8 mouse cellular contexts compared by ENCODE assay signal in the genomic region with DNA sequence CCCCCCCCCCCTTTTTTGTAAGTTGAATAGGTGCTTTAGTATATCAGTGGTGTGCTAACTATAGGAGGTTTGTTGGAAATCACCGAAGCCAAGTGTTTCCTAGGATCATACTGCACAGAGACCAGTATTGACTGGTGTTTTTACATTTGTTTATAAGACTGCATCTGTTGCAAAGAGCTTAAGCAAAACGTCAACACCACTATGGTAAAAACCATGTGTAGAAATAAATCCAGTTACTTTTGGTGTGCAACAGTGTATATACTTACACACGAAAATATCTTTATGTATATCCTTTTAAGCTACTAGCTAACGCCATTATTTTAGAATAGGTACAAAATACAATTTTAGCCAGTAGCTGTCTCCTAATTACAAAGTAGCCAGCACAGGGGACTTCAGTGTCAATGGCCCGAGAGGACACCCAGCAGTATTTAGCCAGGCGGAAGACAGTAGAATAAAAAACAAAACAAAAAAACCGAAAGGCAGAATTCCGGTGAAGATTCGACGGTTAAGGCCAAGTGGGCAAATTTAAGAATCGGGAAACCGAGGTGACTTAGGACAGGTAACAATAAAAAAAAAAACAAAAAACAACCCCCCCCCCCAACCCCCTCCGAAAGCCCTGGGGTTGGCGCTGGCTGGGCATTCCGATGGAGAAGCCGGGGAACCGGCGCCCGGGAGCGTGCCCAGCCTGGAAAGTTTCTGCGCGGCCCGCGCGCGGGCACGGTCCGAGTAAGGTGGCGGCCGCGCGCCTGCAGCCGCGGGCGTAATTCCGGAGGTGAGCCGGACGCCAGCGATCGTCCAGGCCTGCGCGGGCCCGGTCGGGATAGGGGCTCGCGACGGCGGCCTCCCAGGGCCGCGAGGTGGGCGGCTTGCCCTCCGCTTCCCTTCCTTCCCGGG. TPM values are rescaled to one million over a fixed set of nuclear protein-coding genes. Genes with fewer than 3 reads are reported as not detected.
DNase-seq lines count a peak whose midpoint lies in the region; ATAC-seq lines count a peak whose summit lies in the region.

No protein-coding gene starts in this region.

- peak overlapping the region; percentile 99 for H3K4me3 ChIP-seq in forebrain, embryonic 13.5 days

- WGBS in forebrain, embryonic 13.5 days: 3% methylated on average over 36 of the region's 53 CpGs

- peak; percentile 57 for ATAC-seq in forebrain, embryonic 13.5 days
- peak; percentile 18 for ATAC-seq in megakaryocyte, adult 5-6 weeks (ENCODE audit: poor library complexity, severe bottlenecking)

- peak; percentile 82 for DNase-seq in gastrocnemius, adult 18-20 months (ENCODE audit: low spot score)
- no peak for DNase-seq in gastrocnemius, postnatal 14 days
- peak; percentile 79 for DNase-seq in urinary bladder, postnatal 14 days (ENCODE audit: low spot score)
- DNase-seq in urinary bladder, postnatal 4 days (ENCODE audit: low spot score in 2 of 2): no peak
- peak; percentile 83 for DNase-seq in kidney, adult 9 months
- DNase-seq in spleen, adult 18-20 months: no peak

- H3K9me3 ChIP-seq in forebrain, embryonic 13.5 days (replicated peaks): no peaks in the 10 kb centered on the region

- peak overlapping the region; percentile 100 for H3K27ac ChIP-seq in forebrain, embryonic 13.5 days

- H3K4me1 ChIP-seq in forebrain, embryonic 13.5 days: peaks cover 28% of the 10 kb centered on the region

- H3K4me2 ChIP-seq in forebrain, embryonic 13.5 days: peak overlapping the region; percentile 66

- H3K27me3 ChIP-seq in forebrain, embryonic 13.5 days: no peaks in the 10 kb centered on the region

- intact Hi-C loops in gastrocnemius, postnatal 14 days (cut with DNase I; ENCODE audit: low total_unique reads): no loop called here

- H3K9ac ChIP-seq in forebrain, embryonic 13.5 days: peak overlapping the region; percentile 72

- H3K36me3 ChIP-seq in forebrain, embryonic 13.5 days (ENCODE audit: poor library complexity, severe bottlenecking): no peaks in the 10 kb centered on the region

RNA-seq across cellular contexts. Expression of a gene that starts 1.2 kb away (rescaled TPM):
- 100 to 1,000 TPM in 1 of 2 experiments, 10 to 100 TPM in 1; 96.7 to 105 TPM for total RNA-seq in gastrocnemius, adult 18-20 months (2021)
- 10 to 100 TPM; 60.6 to 66.2 TPM for total RNA-seq in gastrocnemius, postnatal 14 days (2021)
- 12.7 and 14.5 TPM in 2 replicates for polyA plus RNA-seq in forebrain, embryonic 13.5 days (2015; fragmentation: Nextera tagmentation; extraction: Ambion mirVana)
- 65.9 and 67.4 TPM in 2 replicates for total RNA-seq in megakaryocyte, adult 5-6 weeks (2015)
- 62.2 and 66.8 TPM in 2 replicates for total RNA-seq in megakaryocyte, adult 5-6 weeks (2017)

RNA-seq across cellular contexts. Expression of a gene that starts 42.0 kb away (rescaled TPM):
- total RNA-seq in gastrocnemius, adult 18-20 months (2021): 10 to 100 TPM in 1 of 2 experiments, 1 to 10 TPM in 1; 8.9 to 10.6 TPM
- total RNA-seq in gastrocnemius, postnatal 14 days (2021): 10 to 100 TPM; 11.8 to 14.9 TPM
- 65.2 and 66.0 TPM in 2 replicates for polyA plus RNA-seq in forebrain, embryonic 13.5 days (2015; fragmentation: Nextera tagmentation; extraction: Ambion mirVana)
- total RNA-seq in megakaryocyte, adult 5-6 weeks (2015): 39.2 and 43.3 TPM in 2 replicates
- total RNA-seq in megakaryocyte, adult 5-6 weeks (2017): 45.6 and 46.0 TPM in 2 replicates

Comparison
In these comparisons a context has a peak if more than half of its experiments do, and no peak if none do; other contexts are left out.
1. DNase-seq: peak in gastrocnemius, adult 18-20 months (single experiment), urinary bladder, postnatal 14 days (single experiment) and kidney, adult 9 months (single experiment); none in gastrocnemius, postnatal 14 days (single experiment), urinary bladder, postnatal 4 days (0 of 2) and spleen, adult 18-20 months (0 of 2).